Mouse (Mus musculus): Measurements from ENCODE around the gene Ambn. TPM values are rescaled to one million over a fixed set of nuclear protein-coding genes. Genes with fewer than 3 reads are reported as not detected.
"Not testable (repeated sequence)": the region's sequence is repeated elsewhere in the genome, so short reads cannot be mapped to it uniquely, and the experiment has no call there.

Gene Ambn
- not detected in 2 replicates for polyA plus RNA-seq (2014; fragmentation: Nextera tagmentation; extraction: Ambion mirVana)

GRCm38 (mm10) chr5:88455691-88456090, at the start of gene Ambn:
Gene Ambn, plus strand, starts transcription at chr5:88455991.
- Histone ChIP-seq H3K4me1 (ENCODE audit: control insufficient read depth, insufficient read depth, low read length) (no peaks in the 10 kb centered on the region), H3K9me3 (ENCODE audit: control insufficient read depth, low read length) (no peaks in the 10 kb centered on the region), H3K4me3 (ENCODE audit: low read length) (no peak within 1 kb of the TSS), H3K36me3 (ENCODE audit: control insufficient read depth, insufficient read depth, low read length) (no peaks in the 10 kb centered on the region), H3K9ac (ENCODE audit: low read depth, low read length) (no peak within 1 kb of the TSS), H3K27me3 (ENCODE audit: control insufficient read depth, insufficient read depth, low read length) (no peaks in the 10 kb centered on the region), H3K27ac (ENCODE audit: low read depth, low read length) (no peak within 1 kb of the TSS), H3K4me2 (replicated peaks; ENCODE audit: low read depth, low read length) (no peak within 1 kb of the TSS)
- ATAC-seq (ENCODE audit: low FRiP score, low TSS enrichment) = no peak
- WGBS = 91% methylated on average over 3 of the region's 3 CpGs

GRCm38 (mm10) chr5:88420319-88421065, 35.3 kb upstream of the Ambn start:
- no peak overlapping the region for H3K9ac ChIP-seq (ENCODE audit: low read depth, low read length)
- no peaks in the 10 kb centered on the region for H3K36me3 ChIP-seq (ENCODE audit: control insufficient read depth, insufficient read depth, low read length)
- no peak overlapping the region for H3K4me3 ChIP-seq (ENCODE audit: low read length)
- H3K27ac ChIP-seq (ENCODE audit: low read depth, low read length) = no peak overlapping the region
- no peaks in the 10 kb centered on the region for H3K4me1 ChIP-seq (ENCODE audit: control insufficient read depth, insufficient read depth, low read length)
- H3K27me3 ChIP-seq (ENCODE audit: control insufficient read depth, insufficient read depth, low read length) = no peaks in the 10 kb centered on the region
- H3K4me2 ChIP-seq (replicated peaks; ENCODE audit: low read depth, low read length) = no peak overlapping the region
- no peak for ATAC-seq (ENCODE audit: low FRiP score, low TSS enrichment)
- H3K9me3 ChIP-seq (ENCODE audit: control insufficient read depth, low read length) = no peaks in the 10 kb centered on the region
- WGBS = 90% methylated on average over 8 of the region's 8 CpGs

- 41% methylated on average over 2 of the region's 2 CpGs for WGBS
- ATAC-seq (ENCODE audit: low FRiP score, low TSS enrichment) = peak; percentile 46; the same call in 1 of the 2 replicates
Measured at GRCm38 (mm10) chr5:88424892-88425291, 30.9 kb upstream of the Ambn start.

GRCm38 (mm10) chr5:88426753-88427152, 29.0 kb upstream of the Ambn start:
- H3K9me3 ChIP-seq (ENCODE audit: control insufficient read depth, low read length) = no peaks in the 10 kb centered on the region
- ATAC-seq (ENCODE audit: low FRiP score, low TSS enrichment) = peak; percentile 90
- 10% methylated on average over 1 of the region's 1 CpGs for WGBS

More at GRCm38 (mm10) chr5:88424892-88425291, 30.9 kb upstream of the Ambn start:
- not testable (repeated sequence) for H3K27ac ChIP-seq (ENCODE audit: low read depth, low read length); H3K27me3 ChIP-seq (ENCODE audit: control insufficient read depth, insufficient read depth, low read length); H3K4me2 ChIP-seq (replicated peaks; ENCODE audit: low read depth, low read length); H3K4me3 ChIP-seq (ENCODE audit: low read length); H3K36me3 ChIP-seq (ENCODE audit: control insufficient read depth, insufficient read depth, low read length); H3K9ac ChIP-seq (ENCODE audit: low read depth, low read length); H3K9me3 ChIP-seq (ENCODE audit: control insufficient read depth, low read length); H3K4me1 ChIP-seq (ENCODE audit: control insufficient read depth, insufficient read depth, low read length)

GRCm38 (mm10) chr5:88467471-88467870, 11.7 kb downstream of the Ambn start:
- H3K4me3 ChIP-seq (ENCODE audit: low read length) = no peak overlapping the region
- H3K9me3 ChIP-seq (ENCODE audit: control insufficient read depth, low read length) = no peaks in the 10 kb centered on the region
- no peaks in the 10 kb centered on the region for H3K4me1 ChIP-seq (ENCODE audit: control insufficient read depth, insufficient read depth, low read length)
- no peaks in the 10 kb centered on the region for H3K27me3 ChIP-seq (ENCODE audit: control insufficient read depth, insufficient read depth, low read length)
- no peak overlapping the region for H3K27ac ChIP-seq (ENCODE audit: low read depth, low read length)
- no peak overlapping the region for H3K4me2 ChIP-seq (replicated peaks; ENCODE audit: low read depth, low read length)
- no peak overlapping the region for H3K9ac ChIP-seq (ENCODE audit: low read depth, low read length)
- no peaks in the 10 kb centered on the region for H3K36me3 ChIP-seq (ENCODE audit: control insufficient read depth, insufficient read depth, low read length)
- no peak for ATAC-seq (ENCODE audit: low FRiP score, low TSS enrichment)
- 90% methylated on average over 2 of the region's 2 CpGs for WGBS

More at GRCm38 (mm10) chr5:88426753-88427152, 29.0 kb upstream of the Ambn start:
- Histone ChIP-seq H3K4me2 (replicated peaks; ENCODE audit: low read depth, low read length) (no peak overlapping the region), H3K4me1 (ENCODE audit: control insufficient read depth, insufficient read depth, low read length) (0 out of 2 replicates have a peak, but pooled peaks cover 2% of the 10 kb centered on the region), H3K36me3 (ENCODE audit: control insufficient read depth, insufficient read depth, low read length) (no peaks in the 10 kb centered on the region), H3K27me3 (ENCODE audit: control insufficient read depth, insufficient read depth, low read length) (no peaks in the 10 kb centered on the region), H3K4me3 (ENCODE audit: low read length) (no peak overlapping the region), H3K9ac (ENCODE audit: low read depth, low read length) (no peak overlapping the region), H3K27ac (ENCODE audit: low read depth, low read length) (no peak overlapping the region)

GRCm38 (mm10) chr5:88468807-88469704, 13.3 kb downstream of the Ambn start:
- H3K4me3 ChIP-seq (ENCODE audit: low read length) = no peak overlapping the region
- H3K27me3 ChIP-seq (ENCODE audit: control insufficient read depth, insufficient read depth, low read length) = no peaks in the 10 kb centered on the region
- H3K9ac ChIP-seq (ENCODE audit: low read depth, low read length) = no peak overlapping the region
- no peaks in the 10 kb centered on the region for H3K9me3 ChIP-seq (ENCODE audit: control insufficient read depth, low read length)
- 86% methylated on average over 4 of the region's 4 CpGs for WGBS
- no peak overlapping the region for H3K4me2 ChIP-seq (replicated peaks; ENCODE audit: low read depth, low read length)
- H3K27ac ChIP-seq (ENCODE audit: low read depth, low read length) = no peak overlapping the region
- ATAC-seq (ENCODE audit: low FRiP score, low TSS enrichment) = no peak
- no peaks in the 10 kb centered on the region for H3K4me1 ChIP-seq (ENCODE audit: control insufficient read depth, insufficient read depth, low read length)
- H3K36me3 ChIP-seq (ENCODE audit: control insufficient read depth, insufficient read depth, low read length) = no peaks in the 10 kb centered on the region

- no peak within 1 kb of the TSS for H3K27ac ChIP-seq (ENCODE audit: low read depth, low read length)
- H3K4me2 ChIP-seq (replicated peaks; ENCODE audit: low read depth, low read length) = no peak within 1 kb of the TSS
- H3K9ac ChIP-seq (ENCODE audit: low read depth, low read length) = no peak within 1 kb of the TSS
- H3K4me3 ChIP-seq (ENCODE audit: low read length) = no peak within 1 kb of the TSS
- H3K36me3 ChIP-seq (ENCODE audit: control insufficient read depth, insufficient read depth, low read length) = no peaks in the 10 kb centered on the region
- no peaks in the 10 kb centered on the region for H3K9me3 ChIP-seq (ENCODE audit: control insufficient read depth, low read length)
- no peaks in the 10 kb centered on the region for H3K4me1 ChIP-seq (ENCODE audit: control insufficient read depth, insufficient read depth, low read length)
- ATAC-seq (ENCODE audit: low FRiP score, low TSS enrichment) = no peak
- H3K27me3 ChIP-seq (ENCODE audit: control insufficient read depth, insufficient read depth, low read length) = no peaks in the 10 kb centered on the region
Measured at GRCm38 (mm10) chr5:88487675-88488074, 31.9 kb downstream of the Ambn start, which contains the start of gene Enam. Gene Enam, plus strand, starts transcription at chr5:88487975.

GRCm38 (mm10) chr5:88489004-88489403, 33.2 kb downstream of the Ambn start:
- Histone ChIP-seq H3K27me3 (ENCODE audit: control insufficient read depth, insufficient read depth, low read length) (no peaks in the 10 kb centered on the region), H3K4me1 (ENCODE audit: control insufficient read depth, insufficient read depth, low read length) (no peaks in the 10 kb centered on the region), H3K27ac (ENCODE audit: low read depth, low read length) (no peak overlapping the region), H3K9me3 (ENCODE audit: control insufficient read depth, low read length) (no peaks in the 10 kb centered on the region), H3K4me3 (ENCODE audit: low read length) (no peak overlapping the region), H3K36me3 (ENCODE audit: control insufficient read depth, insufficient read depth, low read length) (no peaks in the 10 kb centered on the region), H3K9ac (ENCODE audit: low read depth, low read length) (no peak overlapping the region), H3K4me2 (replicated peaks; ENCODE audit: low read depth, low read length) (no peak overlapping the region)
- ATAC-seq (ENCODE audit: low FRiP score, low TSS enrichment) = no peak
- WGBS = 72% methylated on average over 2 of the region's 2 CpGs

- no peak overlapping the region for H3K9ac ChIP-seq (ENCODE audit: low read depth, low read length)
Measured at GRCm38 (mm10) chr5:88491111-88491510, 35.3 kb downstream of the Ambn start.

More at GRCm38 (mm10) chr5:88491111-88491510, 35.3 kb downstream of the Ambn start:
- WGBS = 84% methylated on average over 5 of the region's 5 CpGs
- Histone ChIP-seq H3K4me2 (replicated peaks; ENCODE audit: low read depth, low read length) (no peak overlapping the region), H3K27ac (ENCODE audit: low read depth, low read length) (no peak overlapping the region), H3K9me3 (ENCODE audit: control insufficient read depth, low read length) (no peaks in the 10 kb centered on the region), H3K36me3 (ENCODE audit: control insufficient read depth, insufficient read depth, low read length) (no peaks in the 10 kb centered on the region), H3K4me3 (ENCODE audit: low read length) (no peak overlapping the region), H3K4me1 (ENCODE audit: control insufficient read depth, insufficient read depth, low read length) (no peaks in the 10 kb centered on the region), H3K27me3 (ENCODE audit: control insufficient read depth, insufficient read depth, low read length) (no peaks in the 10 kb centered on the region)
- ATAC-seq (ENCODE audit: low FRiP score, low TSS enrichment) = no peak
